In the genomic region with DNA sequence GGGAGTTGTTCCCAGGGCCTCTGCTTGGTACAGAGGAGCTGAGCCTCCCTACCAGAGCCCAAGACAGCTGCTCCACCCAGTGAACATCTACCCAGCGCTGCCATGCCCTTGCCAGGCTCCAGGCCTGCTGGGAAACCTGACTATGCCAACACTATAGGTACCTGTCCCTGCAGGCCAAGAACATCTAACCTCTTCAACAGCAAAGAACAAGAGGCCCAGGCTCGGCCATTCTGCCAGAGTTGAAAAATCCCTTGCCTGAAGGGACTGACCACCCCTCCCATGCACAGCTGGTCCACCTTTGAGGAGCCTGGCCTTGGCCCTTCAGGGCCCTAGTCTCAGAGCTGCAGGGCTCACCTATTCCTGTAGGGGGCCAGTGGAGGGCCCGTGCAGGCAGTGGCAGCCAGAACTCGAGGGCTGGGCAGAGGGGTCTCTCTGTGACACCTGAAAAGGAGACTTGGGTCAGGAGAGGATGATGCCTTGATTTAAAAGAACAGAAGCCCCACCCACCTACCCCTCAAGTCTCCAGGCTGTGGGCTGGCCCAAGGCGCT, we compare ENCODE assay signal across 20 mouse cellular contexts. TPM values are rescaled to one million over a fixed set of nuclear protein-coding genes. Genes with fewer than 3 reads are reported as not detected.
DNase-seq lines count a peak whose midpoint lies in the region; ATAC-seq and TF ChIP-seq lines count a peak whose summit lies in the region.
"Had no signal": no experiment of that assay in that cellular context is flagged by ENCODE, and none has a peak within 500 bp of the region (broad histone marks: within the 10 kb centered on the region; RNA-seq: fewer than 3 reads in every experiment).

No protein-coding gene starts in this region.

- WGBS in kidney, postnatal 0 days = 72% methylated on average over 5 of the region's 5 CpGs
- 59% methylated on average over 5 of the region's 5 CpGs for WGBS in neural tube, embryonic 11.5 days

- peak overlapping the region; percentile 38 for H3K4me3 ChIP-seq in gastrocnemius, adult 2 months
- H3K4me3 ChIP-seq in kidney, postnatal 0 days (replicated peaks; ENCODE audit: low read depth, low read length) = no peak overlapping the region
- H3K4me3 ChIP-seq in neural tube, embryonic 11.5 days (ENCODE audit: low read depth, low read length) = no peak overlapping the region
- H3K4me3 ChIP-seq: embryonic facial prominence, embryonic 12.5 days; midbrain, embryonic 15.5 days; neural tube, embryonic 13.5 days had no signal

- H3K27me3 ChIP-seq in kidney, postnatal 0 days (ENCODE audit: insufficient read depth, low read length) = no peaks in the 10 kb centered on the region
- H3K27me3 ChIP-seq in neural tube, embryonic 11.5 days (ENCODE audit: control insufficient read depth, insufficient read depth, low read length) = no peaks in the 10 kb centered on the region
- H3K27me3 ChIP-seq: embryonic facial prominence, embryonic 12.5 days; midbrain, embryonic 15.5 days; neural tube, embryonic 13.5 days; Patski had no signal

- ATAC-seq in kidney, postnatal 0 days (replicated peaks; ENCODE audit: low FRiP score, low read depth) = no peak
- ATAC-seq in neural tube, embryonic 11.5 days (ENCODE audit: insufficient read depth, low FRiP score, low TSS enrichment) = 0 out of 2 replicates have a peak, but pooled peaks have one; percentile 36
- ATAC-seq: midbrain, embryonic 15.5 days; Patski had no signal

- H3K4me1 ChIP-seq in kidney, postnatal 0 days (replicated peaks; ENCODE audit: insufficient read depth, low read length) = no peaks in the 10 kb centered on the region
- no peaks in the 10 kb centered on the region for H3K4me1 ChIP-seq in neural tube, embryonic 11.5 days (ENCODE audit: control insufficient read depth, insufficient read depth, low read length)
- H3K4me1 ChIP-seq: embryonic facial prominence, embryonic 12.5 days; midbrain, embryonic 15.5 days; neural tube, embryonic 13.5 days had no signal

- no peak overlapping the region for H3K4me2 ChIP-seq in kidney, postnatal 0 days (ENCODE audit: low read length)
- no peak overlapping the region for H3K4me2 ChIP-seq in neural tube, embryonic 11.5 days (ENCODE audit: low read depth)
- H3K4me2 ChIP-seq: embryonic facial prominence, embryonic 12.5 days; midbrain, embryonic 15.5 days; neural tube, embryonic 13.5 days had no signal

- H3K9ac ChIP-seq in kidney, postnatal 0 days (ENCODE audit: low read depth, low read length) = no peak overlapping the region
- no peak overlapping the region for H3K9ac ChIP-seq in neural tube, embryonic 11.5 days (ENCODE audit: low read length)
- H3K9ac ChIP-seq: embryonic facial prominence, embryonic 12.5 days; midbrain, embryonic 15.5 days; neural tube, embryonic 13.5 days had no signal

- peak; percentile 41 for DNase-seq in gastrocnemius, adult 2 months
- no peak for DNase-seq in gastrocnemius, adult 8-10 months (ENCODE audit: low spot score in 2 of 2)
- no peak for DNase-seq in kidney, postnatal 0 days (ENCODE audit: low spot score)
- DNase-seq in kidney, postnatal 10 days = no peak
- DNase-seq in neural tube, embryonic 11.5 days (ENCODE audit: low spot score) = no peak
- DNase-seq in neural tube, embryonic 10.5 days (ENCODE audit: extremely low spot score, low spot score) = no peak
- DNase-seq in spleen, postnatal 36 days (ENCODE audit: low spot score in 2 of 2) = no peak
- DNase-seq in frontal cortex, postnatal 36 days (ENCODE audit: low spot score in 2 of 2) = no peak
- DNase-seq: cerebellum, adult 11 months; cerebellum, postnatal 25 days; heart, adult 18-20 months; heart, postnatal 4 days; layer of hippocampus, adult 9-11 months; lung, postnatal 14 days; right cerebral cortex, postnatal 4 days had no signal

- peak overlapping the region; percentile 97 for H3K27ac ChIP-seq in gastrocnemius, adult 2 months
- no peak overlapping the region for H3K27ac ChIP-seq in kidney, postnatal 0 days
- H3K27ac ChIP-seq in neural tube, embryonic 11.5 days (ENCODE audit: low read depth, low read length) = no peak overlapping the region
- H3K27ac ChIP-seq: embryonic facial prominence, embryonic 12.5 days; midbrain, embryonic 15.5 days; neural tube, embryonic 13.5 days had no signal

- peaks cover 60% of the 10 kb centered on the region for H3K36me3 ChIP-seq in kidney, postnatal 0 days (ENCODE audit: insufficient read depth, low read length)
- peaks cover 22% of the 10 kb centered on the region for H3K36me3 ChIP-seq in neural tube, embryonic 11.5 days (ENCODE audit: control insufficient read depth, insufficient read depth, low read length)

- H3K9me3 ChIP-seq in kidney, postnatal 0 days (replicated peaks; ENCODE audit: low read length) = no peaks in the 10 kb centered on the region
- H3K9me3 ChIP-seq in neural tube, embryonic 11.5 days (ENCODE audit: control insufficient read depth, low read length) = no peaks in the 10 kb centered on the region
- H3K9me3 ChIP-seq: embryonic facial prominence, embryonic 12.5 days; midbrain, embryonic 15.5 days; neural tube, embryonic 13.5 days had no signal

- intact Hi-C loops in gastrocnemius, adult 2 months (cut with DNase I) = no loop called here

- peak; percentile 20; the same call in 1 of the 2 replicates for TF ChIP-seq CTCF in gastrocnemius, adult 2 months (IDR thresholded peaks at IDR 0.05)
- TF ChIP-seq CTCF in kidney, postnatal 0 days (IDR thresholded peaks at IDR 0.05; ENCODE audit: low read depth) = peak; percentile 38; the same call in 1 of the 2 replicates

RNA-seq across cellular contexts. Expression of gene Mthfr, which starts 18.9 kb away (rescaled TPM):
- 10 to 100 TPM in 1 of 2 experiments, 1 to 10 TPM in 1; 6.9 to 14.2 TPM for total RNA-seq in gastrocnemius, adult 2 months (2021)
- 1 to 10 TPM; 4.8 to 7.0 (median 6.3) TPM for total RNA-seq in gastrocnemius, adult 8-10 months (2022)
- polyA plus RNA-seq in kidney, postnatal 0 days (2015; fragmentation: Nextera tagmentation; extraction: Ambion mirVana) = 14.6 and 16.6 TPM in 2 replicates
- polyA plus RNA-seq in neural tube, embryonic 11.5 days (2014; fragmentation: Nextera tagmentation; extraction: Ambion mirVana) = 22.0 and 22.7 TPM in 2 replicates

RNA-seq across cellular contexts. Expression of gene Clcn6, which starts 19.1 kb away (rescaled TPM):
- total RNA-seq in gastrocnemius, adult 2 months (2021) = 1 to 10 TPM; 4.7 to 5.0 TPM
- 1 to 10 TPM; 4.1 to 5.3 (median 4.7) TPM for total RNA-seq in gastrocnemius, adult 8-10 months (2022)
- polyA plus RNA-seq in kidney, postnatal 0 days (2015; fragmentation: Nextera tagmentation; extraction: Ambion mirVana) = 4.2 and 5.0 TPM in 2 replicates
- 20.9 and 24.2 TPM in 2 replicates for polyA plus RNA-seq in neural tube, embryonic 11.5 days (2014; fragmentation: Nextera tagmentation; extraction: Ambion mirVana)

RNA-seq across cellular contexts. Expression of gene Agtrap, which starts 30.1 kb away (rescaled TPM):
- total RNA-seq in gastrocnemius, adult 2 months (2021) = 10 to 100 TPM in 1 of 2 experiments, 1 to 10 TPM in 1; 9.8 to 12.6 TPM
- 10 to 100 TPM; 11.8 to 15.2 (median 13.8) TPM for total RNA-seq in gastrocnemius, adult 8-10 months (2022)
- 38.4 and 38.9 TPM in 2 replicates for polyA plus RNA-seq in kidney, postnatal 0 days (2015; fragmentation: Nextera tagmentation; extraction: Ambion mirVana)
- polyA plus RNA-seq in neural tube, embryonic 11.5 days (2014; fragmentation: Nextera tagmentation; extraction: Ambion mirVana) = 9.1 and 10.7 TPM in 2 replicates

RNA-seq across cellular contexts. Expression of gene Nppa, which starts 57.2 kb away (rescaled TPM):
- not detected for total RNA-seq in gastrocnemius, adult 2 months (2021)
- under 1 TPM in 3 of 4 experiments, not detected in 1; 0.34 to 0.46 (median 0.39) TPM for total RNA-seq in gastrocnemius, adult 8-10 months (2022)
- polyA plus RNA-seq in kidney, postnatal 0 days (2015; fragmentation: Nextera tagmentation; extraction: Ambion mirVana) = not detected in 2 replicates
- 1.2 and 2.9 TPM in 2 replicates for polyA plus RNA-seq in neural tube, embryonic 11.5 days (2014; fragmentation: Nextera tagmentation; extraction: Ambion mirVana)
- total RNA-seq: liver, adult 2 months had no signal
- polyA plus RNA-seq: liver, adult 2 months had no signal
